Mouse (Mus musculus): ENCODE data around the gene Cd22. TPM values are rescaled to one million over a fixed set of nuclear protein-coding genes. Genes with fewer than 3 reads are reported as not detected.

Gene Cd22
- polyA plus RNA-seq, 1 experiment from 2014 or later: 0.16 TPM

- WGBS: 17% methylated on average over 17 of the region's 17 CpGs
- peak overlapping the region; percentile 32 for H3K4me3 ChIP-seq (ENCODE audit: low read length)
Observed at GRCm38 (mm10) chr7:30908992-30909431, 28.9 kb upstream of the Cd22 start.

GRCm38 (mm10) chr7:30908277-30908991 lies 28.3 kb upstream of the Cd22 start:
- Histone ChIP-seq H3K4me1 (replicated peaks; ENCODE audit: control insufficient read depth, insufficient read depth, low read length) (peaks cover 7% of the 10 kb centered on the region; the same call in 1 of the 2 replicates), H3K27me3 (ENCODE audit: control insufficient read depth, insufficient read depth, low read depth, low read length) (peaks cover 3% of the 10 kb centered on the region; the same call in 1 of the 2 replicates), H3K27ac (ENCODE audit: low read length) (no peak overlapping the region), H3K4me2 (ENCODE audit: low read depth, low read length) (peak overlapping the region; percentile 56), H3K4me3 (ENCODE audit: low read length) (peak overlapping the region; percentile 32), H3K9me3 (ENCODE audit: control insufficient read depth, low read length) (no peaks in the 10 kb centered on the region), H3K36me3 (ENCODE audit: control insufficient read depth, insufficient read depth, low read length) (no peaks in the 10 kb centered on the region), H3K9ac (ENCODE audit: low read length) (no peak overlapping the region; the same call in 1 of the 2 replicates)
- peak; percentile 73; the same call in 1 of the 2 replicates for ATAC-seq (ENCODE audit: low read depth)
- 0% methylated on average over 25 of the region's 26 CpGs for WGBS

More at GRCm38 (mm10) chr7:30908992-30909431, 28.9 kb upstream of the Cd22 start:
- no peak; the same call in 1 of the 2 replicates for ATAC-seq (ENCODE audit: low read depth)
- H3K27me3 ChIP-seq (ENCODE audit: control insufficient read depth, insufficient read depth, low read depth, low read length): peaks cover 3% of the 10 kb centered on the region; the same call in 1 of the 2 replicates
- H3K4me2 ChIP-seq (ENCODE audit: low read depth, low read length): peak overlapping the region; percentile 56
- no peak overlapping the region for H3K27ac ChIP-seq (ENCODE audit: low read length)
- peaks cover 7% of the 10 kb centered on the region; the same call in 1 of the 2 replicates for H3K4me1 ChIP-seq (replicated peaks; ENCODE audit: control insufficient read depth, insufficient read depth, low read length)
- H3K9me3 ChIP-seq (ENCODE audit: control insufficient read depth, low read length): no peaks in the 10 kb centered on the region
- H3K36me3 ChIP-seq (ENCODE audit: control insufficient read depth, insufficient read depth, low read length): no peaks in the 10 kb centered on the region
- H3K9ac ChIP-seq (ENCODE audit: low read length): peak overlapping the region; percentile 19; the same call in 1 of the 2 replicates

DNA sequence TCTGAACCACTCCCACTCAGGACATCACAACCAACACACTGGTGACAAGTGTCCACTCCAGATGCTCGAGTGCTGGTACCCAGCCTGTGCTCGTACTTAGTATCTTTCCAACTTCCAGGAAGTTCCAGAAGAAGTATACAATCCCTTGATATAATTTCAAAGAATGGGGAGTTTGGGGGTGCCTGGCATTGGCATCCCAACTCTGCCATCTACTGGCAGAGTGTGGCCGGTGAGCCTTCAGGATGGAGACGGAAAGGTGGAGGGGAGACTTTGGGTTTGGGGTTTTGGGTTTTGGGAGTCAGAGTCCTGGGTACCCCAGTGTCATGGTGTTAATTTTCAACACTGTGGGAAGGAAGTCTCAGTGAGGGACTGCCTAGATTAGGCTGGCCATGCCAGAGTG lies 23.9 kb upstream of the Cd22 start:
- Histone ChIP-seq H3K4me3 (ENCODE audit: low read length) (no peak overlapping the region), H3K36me3 (ENCODE audit: control insufficient read depth, insufficient read depth, low read length) (no peaks in the 10 kb centered on the region), H3K27ac (ENCODE audit: low read length) (no peak overlapping the region), H3K9me3 (ENCODE audit: control insufficient read depth, low read length) (no peaks in the 10 kb centered on the region), H3K9ac (ENCODE audit: low read length) (no peak overlapping the region), H3K4me2 (ENCODE audit: low read depth, low read length) (no peak overlapping the region), H3K27me3 (ENCODE audit: control insufficient read depth, insufficient read depth, low read depth, low read length) (peaks cover 3% of the 10 kb centered on the region; the same call in 1 of the 2 replicates), H3K4me1 (replicated peaks; ENCODE audit: control insufficient read depth, insufficient read depth, low read length) (peaks cover 6% of the 10 kb centered on the region; the same call in 1 of the 2 replicates)
- no peak for ATAC-seq (ENCODE audit: low read depth)
- 32% methylated on average over 4 of the region's 4 CpGs for WGBS

DNA sequence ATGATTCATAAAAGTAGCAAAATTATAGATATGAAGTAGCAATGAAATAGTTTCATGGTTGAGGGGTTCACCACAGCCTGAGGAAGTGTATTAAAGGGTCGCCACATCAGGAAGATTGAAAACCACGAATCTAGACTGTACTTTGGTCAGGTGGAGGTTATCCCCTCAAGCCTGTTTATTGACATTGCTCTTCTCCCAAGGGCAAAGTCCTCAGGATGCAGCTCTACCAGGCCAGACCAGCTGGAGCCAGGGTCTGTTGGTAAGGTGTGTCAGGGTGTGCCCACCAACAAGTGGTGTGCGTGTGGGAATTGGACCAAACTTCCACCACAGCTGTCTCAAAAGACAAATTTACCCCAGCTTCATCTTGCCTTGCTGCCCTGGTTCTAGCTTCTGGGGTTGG lies 15.1 kb upstream of the Cd22 start:
- ATAC-seq (ENCODE audit: low read depth): no peak
- Histone ChIP-seq H3K27ac (ENCODE audit: low read length) (no peak overlapping the region), H3K9ac (ENCODE audit: low read length) (no peak overlapping the region), H3K9me3 (ENCODE audit: control insufficient read depth, low read length) (no peaks in the 10 kb centered on the region), H3K36me3 (ENCODE audit: control insufficient read depth, insufficient read depth, low read length) (no peaks in the 10 kb centered on the region), H3K4me2 (ENCODE audit: low read depth, low read length) (no peak overlapping the region), H3K4me3 (ENCODE audit: low read length) (no peak overlapping the region), H3K4me1 (replicated peaks; ENCODE audit: control insufficient read depth, insufficient read depth, low read length) (peaks cover 7% of the 10 kb centered on the region; the same call in 1 of the 2 replicates), H3K27me3 (ENCODE audit: control insufficient read depth, insufficient read depth, low read depth, low read length) (no peaks in the 10 kb centered on the region)
- WGBS: 72% methylated on average over 3 of the region's 3 CpGs

- ATAC-seq (ENCODE audit: low read depth): peak; percentile 71; the same call in 1 of the 2 replicates
- Histone ChIP-seq H3K27ac (ENCODE audit: low read length) (peak overlapping the region; percentile 61), H3K4me1 (replicated peaks; ENCODE audit: control insufficient read depth, insufficient read depth, low read length) (peaks cover 4% of the 10 kb centered on the region; the same call in 1 of the 2 replicates)
Observed at GRCm38 (mm10) chr7:30892515-30892914, 12.4 kb upstream of the Cd22 start.

GRCm38 (mm10) chr7:30891746-30892145 lies 11.6 kb upstream of the Cd22 start:
- Histone ChIP-seq H3K4me3 (ENCODE audit: low read length) (no peak overlapping the region), H3K27me3 (ENCODE audit: control insufficient read depth, insufficient read depth, low read depth, low read length) (no peaks in the 10 kb centered on the region), H3K9ac (ENCODE audit: low read length) (no peak overlapping the region), H3K36me3 (ENCODE audit: control insufficient read depth, insufficient read depth, low read length) (no peaks in the 10 kb centered on the region), H3K9me3 (ENCODE audit: control insufficient read depth, low read length) (no peaks in the 10 kb centered on the region), H3K27ac (ENCODE audit: low read length) (no peak overlapping the region), H3K4me1 (replicated peaks; ENCODE audit: control insufficient read depth, insufficient read depth, low read length) (peaks cover 4% of the 10 kb centered on the region; the same call in 1 of the 2 replicates), H3K4me2 (ENCODE audit: low read depth, low read length) (no peak overlapping the region)
- 76% methylated on average over 9 of the region's 9 CpGs for WGBS
- ATAC-seq (ENCODE audit: low read depth): no peak

More at GRCm38 (mm10) chr7:30892515-30892914, 12.4 kb upstream of the Cd22 start:
- no peaks in the 10 kb centered on the region for H3K9me3 ChIP-seq (ENCODE audit: control insufficient read depth, low read length)
- H3K4me3 ChIP-seq (ENCODE audit: low read length): no peak overlapping the region
- no peaks in the 10 kb centered on the region for H3K27me3 ChIP-seq (ENCODE audit: control insufficient read depth, insufficient read depth, low read depth, low read length)
- H3K36me3 ChIP-seq (ENCODE audit: control insufficient read depth, insufficient read depth, low read length): no peaks in the 10 kb centered on the region
- H3K4me2 ChIP-seq (ENCODE audit: low read depth, low read length): no peak overlapping the region
- H3K9ac ChIP-seq (ENCODE audit: low read length): 0 out of 2 replicates have a peak overlapping the region, but pooled peaks have one; percentile 5
- WGBS: 41% methylated on average over 3 of the region's 3 CpGs

- no peak for ATAC-seq (ENCODE audit: low read depth)
- H3K4me1 ChIP-seq (replicated peaks; ENCODE audit: control insufficient read depth, insufficient read depth, low read length): peaks cover 4% of the 10 kb centered on the region; the same call in 1 of the 2 replicates
- no peaks in the 10 kb centered on the region for H3K27me3 ChIP-seq (ENCODE audit: control insufficient read depth, insufficient read depth, low read depth, low read length)
- no peak overlapping the region for H3K4me3 ChIP-seq (ENCODE audit: low read length)
- no peak overlapping the region for H3K27ac ChIP-seq (ENCODE audit: low read length)
- H3K4me2 ChIP-seq (ENCODE audit: low read depth, low read length): no peak overlapping the region
- 47% methylated on average over 2 of the region's 2 CpGs for WGBS
- H3K9me3 ChIP-seq (ENCODE audit: control insufficient read depth, low read length): no peaks in the 10 kb centered on the region
- no peak overlapping the region for H3K9ac ChIP-seq (ENCODE audit: low read length)
- no peaks in the 10 kb centered on the region for H3K36me3 ChIP-seq (ENCODE audit: control insufficient read depth, insufficient read depth, low read length)
Observed at GRCm38 (mm10) chr7:30890681-30891080, 10.5 kb upstream of the Cd22 start.

- Histone ChIP-seq H3K9ac (ENCODE audit: low read length) (no peak overlapping the region), H3K27me3 (ENCODE audit: control insufficient read depth, insufficient read depth, low read depth, low read length) (no peaks in the 10 kb centered on the region), H3K4me1 (replicated peaks; ENCODE audit: control insufficient read depth, insufficient read depth, low read length) (peaks cover 4% of the 10 kb centered on the region; the same call in 1 of the 2 replicates), H3K27ac (ENCODE audit: low read length) (no peak overlapping the region), H3K9me3 (ENCODE audit: control insufficient read depth, low read length) (no peaks in the 10 kb centered on the region), H3K4me3 (ENCODE audit: low read length) (no peak overlapping the region), H3K4me2 (ENCODE audit: low read depth, low read length) (no peak overlapping the region), H3K36me3 (ENCODE audit: control insufficient read depth, insufficient read depth, low read length) (no peaks in the 10 kb centered on the region)
- WGBS: 69% methylated on average over 7 of the region's 7 CpGs
- no peak for ATAC-seq (ENCODE audit: low read depth)
Observed at GRCm38 (mm10) chr7:30888786-30889185, 8.6 kb upstream of the Cd22 start.

- Histone ChIP-seq H3K4me1 (replicated peaks; ENCODE audit: control insufficient read depth, insufficient read depth, low read length) (no peaks in the 10 kb centered on the region; the same call in 1 of the 2 replicates), H3K4me2 (ENCODE audit: low read depth, low read length) (no peak overlapping the region), H3K9me3 (ENCODE audit: control insufficient read depth, low read length) (no peaks in the 10 kb centered on the region), H3K4me3 (ENCODE audit: low read length) (no peak overlapping the region), H3K9ac (ENCODE audit: low read length) (no peak overlapping the region), H3K27me3 (ENCODE audit: control insufficient read depth, insufficient read depth, low read depth, low read length) (no peaks in the 10 kb centered on the region), H3K36me3 (ENCODE audit: control insufficient read depth, insufficient read depth, low read length) (no peaks in the 10 kb centered on the region), H3K27ac (ENCODE audit: low read length) (no peak overlapping the region)
- ATAC-seq (ENCODE audit: low read depth): no peak
- WGBS: 81% methylated on average over 14 of the region's 14 CpGs
Observed at GRCm38 (mm10) chr7:30887568-30888188, 7.5 kb upstream of the Cd22 start.

Data from lung, embryonic 16.5 days (tissue).